Mouse (Mus musculus): ENCODE results near the gene Msantd2. TPM values are rescaled to one million over a fixed set of nuclear protein-coding genes. Genes with fewer than 3 reads are reported as not detected.

Msantd2 gene
- total RNA-seq, 2 experiments from 2014 or later: 20.0 to 21.6 TPM

DNA sequence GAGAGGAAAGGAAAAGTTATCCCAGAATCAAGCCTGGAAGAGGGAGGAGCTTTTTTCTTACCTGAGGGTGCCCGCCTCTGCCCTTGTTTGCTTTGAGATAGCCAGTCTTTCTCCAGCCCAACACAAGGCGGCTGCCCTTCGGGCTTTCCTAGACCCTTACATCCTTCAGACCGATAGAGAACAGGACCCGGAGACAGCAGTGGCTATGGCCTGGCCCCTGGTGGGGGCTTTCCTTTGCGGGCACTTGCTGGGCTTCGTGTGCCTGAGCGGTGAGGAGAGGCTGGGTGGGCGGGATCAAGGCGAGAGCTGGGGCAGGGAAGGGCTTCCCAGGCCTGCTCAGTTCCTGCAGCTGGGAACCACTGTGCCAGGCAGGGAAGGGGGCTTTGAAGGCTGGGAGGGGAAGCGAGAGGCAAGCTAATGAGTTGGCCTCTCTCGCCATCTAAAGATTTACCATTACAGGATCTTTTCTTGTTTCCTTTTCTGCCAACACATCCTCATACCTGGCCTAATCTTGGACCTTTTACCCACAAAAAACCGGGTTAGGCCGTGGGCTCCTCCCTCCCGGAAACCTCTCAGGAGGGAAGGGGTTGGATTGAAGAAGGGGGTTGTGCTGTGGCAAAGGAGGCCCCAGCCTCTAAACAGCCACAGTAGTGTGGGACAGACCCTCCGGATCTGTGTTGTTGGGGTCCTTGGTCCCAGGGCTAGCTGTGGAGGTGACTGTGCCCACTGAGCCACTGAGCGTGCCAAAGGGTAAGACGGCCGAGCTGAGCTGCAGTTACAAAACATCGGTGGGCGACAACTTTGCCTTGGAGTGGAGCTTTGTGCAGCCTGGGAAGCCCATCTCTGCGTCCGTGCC lies 50.3 kb downstream of the Msantd2 start, which contains the start of gene Vsig2:
Gene Vsig2 (plus strand): TSS at position 86 of the 856 bp plus-strand sequence.
- DNase-seq (ENCODE audit: extremely low spot score in 1 of 2, low spot score in 1 of 2): no peak

DNA sequence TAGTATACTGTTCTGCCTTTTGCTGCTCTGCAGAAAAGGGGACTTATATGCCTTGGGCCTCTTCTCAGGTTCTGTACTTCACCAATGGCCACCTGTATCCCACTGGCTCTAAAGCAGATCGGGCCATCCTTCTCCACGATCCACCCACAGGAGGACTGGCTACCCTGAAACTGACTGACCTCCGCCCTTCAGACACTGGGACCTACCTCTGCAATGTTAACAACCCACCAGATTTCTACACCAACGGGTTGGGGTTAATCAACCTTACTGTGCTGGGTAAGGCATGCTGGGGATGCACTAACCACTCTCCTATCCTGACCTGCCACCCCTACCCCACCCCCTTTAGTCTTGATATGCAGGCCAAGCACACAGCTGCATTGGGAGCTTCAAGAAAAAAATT lies 51.1 kb downstream of the Msantd2 start:
- no peak for DNase-seq (ENCODE audit: extremely low spot score in 1 of 2, low spot score in 1 of 2)

DNA sequence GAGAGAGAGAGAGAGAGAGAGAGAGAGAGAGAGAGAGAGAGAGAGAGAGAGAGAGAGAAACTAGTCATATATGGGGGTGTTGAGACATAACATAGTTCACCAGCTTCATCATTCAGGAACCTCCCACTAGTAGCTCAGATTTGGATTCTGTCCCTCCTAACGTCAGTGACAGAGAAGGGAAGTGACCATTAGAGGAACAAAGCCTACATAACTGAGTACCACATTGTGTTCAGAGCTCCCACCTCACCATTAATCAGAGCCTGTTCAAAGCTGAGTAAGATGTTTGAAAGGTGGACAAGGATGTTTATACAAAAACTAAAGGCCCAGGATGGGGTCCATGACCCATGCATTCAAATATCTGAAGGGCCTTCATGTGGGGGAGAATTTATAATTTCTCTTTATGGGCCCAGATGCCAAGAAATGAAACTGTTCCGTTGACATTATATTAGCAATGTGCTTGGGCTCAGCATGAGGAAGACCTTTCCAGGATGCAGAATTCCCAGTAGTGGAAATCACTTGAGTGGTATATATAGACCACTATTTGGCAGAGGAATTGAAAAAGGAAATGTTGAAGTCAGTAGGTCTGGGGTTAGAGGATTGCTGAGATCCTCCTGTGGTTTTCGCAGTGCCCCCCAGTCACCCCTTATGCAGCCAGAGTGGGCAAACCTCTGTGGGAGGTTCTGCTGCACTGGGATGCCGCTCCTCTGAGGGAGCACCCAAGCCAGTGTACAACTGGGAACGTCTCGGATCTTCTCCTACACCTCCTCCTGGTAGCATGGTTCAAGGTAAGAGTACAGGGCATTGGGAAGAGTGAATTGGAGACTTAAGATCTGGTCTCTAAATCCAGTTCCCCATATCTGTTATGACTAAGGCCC lies 51.8 kb downstream of the Msantd2 start:
- DNase-seq (ENCODE audit: extremely low spot score in 1 of 2, low spot score in 1 of 2): no peak

GRCm38 (mm10) chr9:37541851-37542642 lies 52.9 kb downstream of the Msantd2 start:
- no peak for DNase-seq (ENCODE audit: extremely low spot score in 1 of 2, low spot score in 1 of 2)

DNA sequence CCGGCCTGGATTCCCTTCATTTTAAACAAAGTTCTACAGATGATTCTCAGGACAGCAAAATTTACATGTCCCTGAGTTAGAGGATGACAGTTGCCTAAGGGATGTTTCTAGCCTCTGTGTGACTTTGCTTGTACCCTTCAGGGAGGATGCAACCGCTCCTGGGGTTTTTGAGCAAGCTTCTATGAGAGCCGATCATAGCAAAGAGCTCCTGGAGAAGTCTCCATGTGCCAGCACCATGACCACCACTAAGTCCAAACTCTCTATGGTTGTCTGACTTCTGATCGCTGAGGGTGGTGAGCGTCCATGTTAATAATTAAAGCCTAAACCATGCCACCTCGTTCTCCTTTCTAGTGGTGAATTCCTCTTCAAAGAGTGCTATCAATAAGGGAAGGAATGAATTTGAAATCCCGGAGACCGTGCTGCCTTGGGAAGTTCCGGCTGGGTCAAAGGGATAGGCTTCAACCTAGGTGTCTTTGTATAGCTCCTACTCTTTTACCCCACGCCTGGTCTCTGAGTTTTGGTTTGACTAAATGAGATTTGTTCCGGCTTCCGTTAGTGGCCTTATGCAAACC lies 54.8 kb downstream of the Msantd2 start:
- no peak for DNase-seq (ENCODE audit: extremely low spot score in 1 of 2, low spot score in 1 of 2)

DNA sequence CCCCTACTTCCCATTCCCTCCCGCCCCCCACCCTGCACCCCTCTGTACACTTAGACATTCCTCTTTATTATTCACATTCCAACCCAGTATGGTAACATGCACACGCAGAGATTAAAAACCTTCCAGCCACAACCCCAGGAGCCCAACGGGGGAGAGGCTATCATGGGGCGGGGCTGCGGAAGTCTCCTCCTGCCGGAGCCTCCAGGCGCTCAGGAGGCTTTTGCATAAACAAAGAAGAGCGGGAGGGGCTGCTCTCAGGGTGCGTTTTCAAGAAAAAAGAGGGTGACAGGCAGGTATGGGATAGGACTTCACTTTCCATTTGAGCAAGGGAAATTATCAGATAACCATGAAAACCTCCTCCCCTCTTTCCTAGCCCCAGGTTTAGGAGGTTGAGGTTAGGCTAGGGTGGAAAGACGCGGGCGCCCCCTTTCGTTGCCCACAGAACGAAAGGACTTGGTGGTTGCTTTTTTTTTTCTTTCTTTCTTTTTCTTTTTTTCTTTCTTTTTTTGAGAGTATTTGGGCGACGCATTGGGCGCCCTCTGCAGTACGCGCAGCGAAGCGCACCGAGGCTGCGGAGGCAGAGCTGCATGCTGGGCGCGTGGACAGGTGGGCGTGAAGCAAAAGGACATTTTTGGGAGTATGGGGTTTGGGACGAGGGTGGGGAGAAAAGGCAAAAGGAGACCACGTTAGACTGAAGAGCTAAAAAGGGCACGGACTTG lies 55.5 kb downstream of the Msantd2 start:
- peak; percentile 68 to 75 for DNase-seq (ENCODE audit: extremely low spot score in 1 of 2, low spot score in 1 of 2)

GRCm38 (mm10) chr9:37545166-37545610 lies 56.1 kb downstream of the Msantd2 start:
- DNase-seq (ENCODE audit: extremely low spot score in 1 of 2, low spot score in 1 of 2): no peak

- DNase-seq (ENCODE audit: extremely low spot score in 1 of 2, low spot score in 1 of 2): no peak
Observed at GRCm38 (mm10) chr9:37545847-37546452, 56.8 kb downstream of the Msantd2 start.

GRCm38 (mm10) chr9:37546889-37547288 lies 57.8 kb downstream of the Msantd2 start:
- DNase-seq (ENCODE audit: extremely low spot score in 1 of 2, low spot score in 1 of 2): no peak

GRCm38 (mm10) chr9:37550435-37550834 lies 61.3 kb downstream of the Msantd2 start:
- no peak for DNase-seq (ENCODE audit: extremely low spot score in 1 of 2, low spot score in 1 of 2)

DNA sequence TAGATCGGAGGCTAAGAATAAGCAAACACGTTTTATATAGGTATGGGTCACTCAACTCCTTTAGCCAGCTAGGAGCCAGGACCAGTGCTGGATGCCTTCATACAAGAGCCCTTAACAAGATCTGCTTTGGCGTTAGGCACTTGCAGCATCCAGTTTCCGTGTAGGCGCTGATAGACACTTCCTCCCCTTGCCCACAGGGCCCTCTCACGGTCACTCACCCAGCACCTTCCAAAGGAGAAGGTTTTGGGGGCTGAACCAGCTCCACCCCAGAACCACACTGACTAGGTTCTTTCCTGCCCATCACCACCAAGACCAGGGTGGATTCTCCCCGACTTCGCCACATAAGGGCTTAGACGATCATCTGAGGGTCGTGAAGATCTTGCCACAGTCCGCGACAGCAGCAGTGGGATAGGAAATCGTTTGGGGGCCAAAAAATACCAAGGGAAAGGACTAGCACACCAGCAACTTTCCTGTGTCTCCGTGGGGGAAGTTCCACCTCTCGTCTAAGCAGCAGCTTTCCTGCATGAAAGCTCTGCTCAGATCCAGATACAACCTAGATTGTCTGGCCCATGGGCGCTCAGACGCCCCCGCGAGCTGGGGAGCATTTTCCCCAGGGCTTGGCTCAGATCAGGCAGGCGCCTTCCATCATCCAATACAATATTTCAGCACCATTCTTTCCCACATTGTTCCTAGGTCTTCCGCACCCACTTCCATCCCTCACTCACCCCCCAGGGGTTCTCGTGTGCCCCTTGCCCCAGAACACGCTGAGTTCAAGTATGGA lies 62.8 kb downstream of the Msantd2 start:
- DNase-seq (ENCODE audit: extremely low spot score in 1 of 2, low spot score in 1 of 2): no peak

DNA sequence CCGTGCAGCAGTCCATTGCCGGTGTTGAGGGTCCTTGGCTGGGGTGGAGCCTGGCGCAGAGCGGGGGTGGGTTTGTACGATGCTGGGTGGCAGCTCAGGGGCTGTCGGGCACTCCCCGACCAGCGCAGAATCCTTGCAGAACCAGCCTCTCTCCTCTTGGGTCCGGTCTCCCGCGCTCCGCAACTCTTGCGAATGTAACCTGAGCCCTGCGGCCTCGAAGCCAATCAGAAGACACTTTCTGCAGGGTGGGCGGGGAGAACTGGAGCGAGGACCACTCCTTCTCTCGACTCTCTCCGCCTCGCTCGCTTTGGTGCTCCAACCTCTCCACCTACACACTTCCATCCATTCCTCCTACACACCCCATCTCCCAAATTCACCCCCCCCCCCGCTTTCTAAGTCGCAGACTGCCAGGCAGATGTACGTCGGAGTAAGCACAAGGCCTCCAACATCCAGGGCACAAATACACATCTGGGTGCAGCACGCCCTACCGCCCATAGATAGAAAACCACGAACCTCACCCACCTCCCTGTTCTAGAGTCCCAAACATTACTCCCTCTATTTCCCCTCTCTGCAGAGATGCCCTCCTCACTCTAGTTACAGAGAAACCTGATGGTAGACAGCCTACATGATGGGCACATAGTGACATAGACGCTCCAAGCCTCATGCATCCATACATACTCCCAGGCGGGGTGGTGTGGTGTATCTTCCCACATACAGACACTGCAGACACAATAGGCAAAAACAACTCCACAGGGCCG lies 63.6 kb downstream of the Msantd2 start, which contains the start of gene Nrgn:
Gene Nrgn (minus strand): TSS at position 369 of the 758 bp plus-strand sequence.
- DNase-seq (ENCODE audit: extremely low spot score in 1 of 2, low spot score in 1 of 2): peak; percentile 69 to 70

DNA sequence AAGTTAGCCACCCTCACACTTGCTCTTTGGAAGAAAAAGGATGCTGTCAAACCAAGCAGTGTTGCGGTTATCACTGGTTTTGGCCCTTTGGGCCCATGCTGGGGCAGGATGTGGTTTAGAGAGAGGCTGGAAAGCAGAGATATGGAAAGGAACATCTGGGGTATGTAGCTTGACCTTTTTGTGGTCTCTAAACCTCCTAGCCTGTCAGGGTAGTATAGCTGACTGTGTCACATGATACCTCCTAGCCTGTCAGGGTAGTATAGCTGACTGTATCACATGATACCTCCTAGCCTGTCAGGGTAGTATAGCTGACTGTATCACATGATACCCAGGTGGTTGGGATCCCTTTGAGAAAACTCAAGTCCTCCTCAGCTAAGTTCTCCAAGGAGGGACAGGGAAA lies 65.2 kb downstream of the Msantd2 start:
- DNase-seq (ENCODE audit: extremely low spot score in 1 of 2, low spot score in 1 of 2): no peak

DNA sequence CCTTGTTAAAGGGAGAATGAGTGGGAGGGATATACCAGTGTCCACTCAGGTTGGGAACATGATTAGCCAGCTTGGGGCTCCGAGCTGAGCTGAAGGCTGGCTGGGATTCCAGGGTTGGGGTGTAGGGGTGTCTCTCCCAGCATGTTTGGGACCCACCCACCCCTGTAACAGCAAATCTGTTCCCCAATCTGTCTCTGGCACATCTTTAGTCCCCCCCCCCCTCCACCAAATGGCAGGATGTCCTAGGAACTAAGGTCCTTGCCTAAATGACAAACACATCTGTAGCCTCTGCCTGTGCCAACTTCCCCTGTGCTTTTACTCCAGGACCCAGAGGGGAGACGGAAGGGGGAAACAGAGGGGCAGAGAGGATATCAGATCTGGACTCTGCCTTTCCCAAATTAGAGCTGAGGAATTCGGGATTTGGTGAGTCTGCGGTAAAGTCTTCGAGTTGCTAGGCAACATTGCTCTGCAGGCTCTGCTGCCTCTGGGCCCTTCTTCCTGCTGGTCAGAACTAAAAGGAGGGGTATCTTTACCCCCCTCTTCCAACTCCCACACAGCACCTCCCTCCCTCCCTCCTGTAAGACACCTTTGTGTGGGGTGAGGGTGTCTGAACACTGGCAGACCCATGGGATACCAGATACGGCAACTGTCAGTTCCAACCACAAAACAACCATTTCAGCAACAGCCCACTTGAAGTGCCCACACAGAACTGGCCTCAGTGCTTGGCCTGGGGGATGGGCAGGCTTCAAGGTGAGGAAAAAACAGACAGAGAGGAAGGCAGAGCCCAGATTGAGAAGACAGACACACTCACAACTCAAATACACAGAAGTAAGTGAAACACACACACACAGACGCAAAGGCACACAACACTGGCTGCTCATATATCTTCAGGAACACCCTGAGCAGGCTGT lies 66.0 kb downstream of the Msantd2 start, which contains the start of gene Siae:
Gene Siae (plus strand): TSS at position 861 of the 911 bp plus-strand sequence.
- DNase-seq (ENCODE audit: extremely low spot score in 1 of 2, low spot score in 1 of 2): no peak

GRCm38 (mm10) chr9:37556366-37556765 lies 67.2 kb downstream of the Msantd2 start:
- no peak for DNase-seq (ENCODE audit: extremely low spot score in 1 of 2, low spot score in 1 of 2)

DNA sequence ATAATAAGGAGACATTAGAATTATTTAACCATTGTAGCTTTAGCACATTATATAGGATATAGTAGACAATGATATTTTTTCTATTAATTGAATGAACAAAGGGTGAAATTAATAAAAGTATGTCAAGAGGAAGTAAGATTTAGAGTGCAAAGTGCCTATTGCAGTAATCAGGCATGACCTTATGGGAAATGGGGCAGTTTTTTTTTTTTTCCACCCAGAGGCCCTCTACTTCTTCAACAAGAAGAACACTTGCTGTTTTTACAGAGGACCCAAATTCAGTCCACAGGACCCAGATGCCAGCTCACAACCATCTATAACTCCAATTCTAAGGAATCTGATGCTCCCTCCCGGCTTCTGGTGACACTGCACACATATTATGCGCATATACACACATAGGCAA lies 71.5 kb downstream of the Msantd2 start:
- no peak for DNase-seq (ENCODE audit: extremely low spot score in 1 of 2, low spot score in 1 of 2)

Data from layer of hippocampus, postnatal 25 days (tissue).